Mouse (Mus musculus): ENCODE measurements around the gene Zscan10.
"Not testable (repeated sequence)": the region's sequence is repeated elsewhere in the genome, so short reads cannot be mapped to it uniquely, and the experiment has no call there.

The Zscan10 gene

GRCm38 (mm10) chr17:23587253-23587652 is 13.4 kb upstream of the Zscan10 start:
- DNase-seq (ENCODE audit: low read depth in 1 of 2, low spot score in 2 of 2) = no peak

GRCm38 (mm10) chr17:23592208-23592925 is 8.3 kb upstream of the Zscan10 start:
- DNase-seq (ENCODE audit: low read depth in 1 of 2, low spot score in 2 of 2) = peak; percentile 29 to 39

- no peak for DNase-seq (ENCODE audit: low read depth in 1 of 2, low spot score in 2 of 2)
Measured at GRCm38 (mm10) chr17:23592926-23593300, 7.7 kb upstream of the Zscan10 start.

GRCm38 (mm10) chr17:23595139-23595538 is 5.5 kb upstream of the Zscan10 start:
- not testable (repeated sequence) for DNase-seq (ENCODE audit: low read depth in 1 of 2, low spot score in 2 of 2)

GRCm38 (mm10) chr17:23598582-23599552 is 1.8 kb upstream of the Zscan10 start, which contains the start of gene Zfp13:
Gene Zfp13 (minus strand): TSS chr17:23599487.
- DNase-seq (ENCODE audit: low read depth in 1 of 2, low spot score in 2 of 2) = peak; percentile 23 to 35

GRCm38 (mm10) chr17:23599605-23600063 is 1.0 kb upstream of the Zscan10 start:
- no peak for DNase-seq (ENCODE audit: low read depth in 1 of 2, low spot score in 2 of 2)

- DNase-seq (ENCODE audit: low read depth in 1 of 2, low spot score in 2 of 2) = no peak
Measured at GRCm38 (mm10) chr17:23601836-23602585, 1.4 kb downstream of the Zscan10 start.

GRCm38 (mm10) chr17:23603077-23603476 is 2.4 kb downstream of the Zscan10 start:
- DNase-seq (ENCODE audit: low read depth in 1 of 2, low spot score in 2 of 2) = no peak

- DNase-seq (ENCODE audit: low read depth in 1 of 2, low spot score in 2 of 2) = no peak
Measured at GRCm38 (mm10) chr17:23603542-23603941, 2.9 kb downstream of the Zscan10 start.

GRCm38 (mm10) chr17:23604394-23604793 is 3.7 kb downstream of the Zscan10 start:
- DNase-seq (ENCODE audit: low read depth in 1 of 2, low spot score in 2 of 2) = no peak

- no peak for DNase-seq (ENCODE audit: low read depth in 1 of 2, low spot score in 2 of 2)
Measured at GRCm38 (mm10) chr17:23605220-23605619, 4.6 kb downstream of the Zscan10 start.

- DNase-seq (ENCODE audit: low read depth in 1 of 2, low spot score in 2 of 2) = no peak
Measured at GRCm38 (mm10) chr17:23609612-23610011, 9.0 kb downstream of the Zscan10 start.

GRCm38 (mm10) chr17:23610361-23610800 is 9.7 kb downstream of the Zscan10 start:
- DNase-seq (ENCODE audit: low read depth in 1 of 2, low spot score in 2 of 2) = peak in 1 of 2 experiments; percentile 49

- DNase-seq (ENCODE audit: low read depth in 1 of 2, low spot score in 2 of 2) = no peak
Measured at GRCm38 (mm10) chr17:23617087-23617486, 16.4 kb downstream of the Zscan10 start.

- DNase-seq (ENCODE audit: low read depth in 1 of 2, low spot score in 2 of 2) = no peak
Measured at GRCm38 (mm10) chr17:23620351-23620750, 19.7 kb downstream of the Zscan10 start.

- no peak for DNase-seq (ENCODE audit: low read depth in 1 of 2, low spot score in 2 of 2)
Measured at GRCm38 (mm10) chr17:23627813-23628212, 27.2 kb downstream of the Zscan10 start.

GRCm38 (mm10) chr17:23630195-23631020 is 29.8 kb downstream of the Zscan10 start:
- DNase-seq (ENCODE audit: low read depth in 1 of 2, low spot score in 2 of 2) = peak; percentile 24 to 58

- no peak for DNase-seq (ENCODE audit: low read depth in 1 of 2, low spot score in 2 of 2)
Measured at GRCm38 (mm10) chr17:23631241-23631640, 30.6 kb downstream of the Zscan10 start.

- no peak for DNase-seq (ENCODE audit: low read depth in 1 of 2, low spot score in 2 of 2)
Measured at GRCm38 (mm10) chr17:23644613-23645495, 44.2 kb downstream of the Zscan10 start, which contains the start of gene Mmp25. Gene Mmp25 (minus strand): TSS chr17:23645277.
